14 mouse cellular contexts compared by ENCODE assay signal in the genomic region with DNA sequence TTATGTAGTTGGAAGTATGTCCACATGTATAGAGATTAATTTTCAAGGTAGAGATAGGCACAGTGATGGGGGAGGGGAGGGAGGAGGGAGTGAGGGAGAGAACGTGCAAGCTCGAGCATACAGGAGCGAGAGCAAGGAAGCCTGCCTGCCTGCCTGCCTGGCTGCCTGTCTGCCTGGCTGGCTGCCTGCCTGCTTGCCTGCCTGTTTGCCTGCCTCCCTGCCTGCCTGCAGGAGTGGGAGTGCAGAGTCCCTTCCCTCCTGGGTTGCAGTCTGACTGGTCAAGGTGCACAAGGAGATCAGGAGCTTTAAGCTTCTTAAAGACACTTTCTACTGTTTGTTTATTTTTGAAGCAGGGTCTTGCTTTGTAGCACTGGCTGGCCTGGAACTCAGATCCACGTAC. TPM values are rescaled to one million over a fixed set of nuclear protein-coding genes. Genes with fewer than 3 reads are reported as not detected.
A peak's percentile ranks its signal among the peaks of the same experiment; 100 is the strongest.
DNase-seq lines count a peak whose midpoint lies in the region; ATAC-seq and TF ChIP-seq lines count a peak whose summit lies in the region.
"Had no signal": no experiment of that assay in that cellular context is flagged by ENCODE, and none has a peak within 500 bp of the region (broad histone marks: within the 10 kb centered on the region; RNA-seq: fewer than 3 reads in every experiment).

No protein-coding gene starts in this region.

- ATAC-seq in frontal cortex, adult (ENCODE audit: low TSS enrichment): peak; percentile 30; the same call in 1 of the 2 replicates
- no peak for ATAC-seq in kidney, embryonic 14.5 days (ENCODE audit: low FRiP score, low TSS enrichment)
- no peak for ATAC-seq in inflammation-experienced regulatory T-cells, adult 6 months
- ATAC-seq: lung, postnatal 0 days had no signal

- no peak overlapping the region for H3K4me3 ChIP-seq in kidney, embryonic 14.5 days (ENCODE audit: low read length)
- no peak overlapping the region for H3K4me3 ChIP-seq in cerebellum, adult 2 months (replicated peaks; ENCODE audit: insufficient read depth, low read depth, low read length)
- H3K4me3 ChIP-seq: erythroblast, embryonic 14.5 days had no signal

- TF ChIP-seq CTCF in cerebellum, adult 2 months (IDR thresholded peaks at IDR 0.05; ENCODE audit: borderline replicate concordance, insufficient read depth, low read depth, low read length): no peak

- H3K27me3 ChIP-seq in kidney, embryonic 14.5 days (ENCODE audit: control insufficient read depth, insufficient read depth, low read length): no peaks in the 10 kb centered on the region
- H3K27me3 ChIP-seq in cerebellum, adult 2 months (ENCODE audit: control insufficient read depth, insufficient read depth, low read length): no peaks in the 10 kb centered on the region

- no peak for DNase-seq in frontal cortex, adult 2 months (ENCODE audit: extremely low spot score in 1 of 2, low spot score in 1 of 2)
- DNase-seq in kidney, adult 11 months: peak; percentile 52
- peak; percentile 77 to 84 for DNase-seq in cerebellum, adult 2 months
- DNase-seq in kidney, postnatal 14 days: peak; percentile 56
- DNase-seq in urinary bladder, postnatal 25 days (ENCODE audit: low spot score): no peak
- DNase-seq: thymus, postnatal 25 days had no signal

- TF ChIP-seq POLR2A in cerebellum, adult 2 months (IDR thresholded peaks at IDR 0.05; ENCODE audit: borderline replicate concordance, insufficient read depth, low read length): no peak

- H3K4me1 ChIP-seq in kidney, embryonic 14.5 days (ENCODE audit: control insufficient read depth, insufficient read depth, low read length): no peaks in the 10 kb centered on the region
- H3K4me1 ChIP-seq in cerebellum, adult 2 months (ENCODE audit: control insufficient read depth, insufficient read depth, low read length): peaks cover 63% of the 10 kb centered on the region

- no peak overlapping the region for H3K4me2 ChIP-seq in kidney, embryonic 14.5 days (replicated peaks; ENCODE audit: low read depth, low read length)
- H3K4me2 ChIP-seq: liver, embryonic 11.5 days had no signal

- H3K9me3 ChIP-seq in kidney, embryonic 14.5 days (ENCODE audit: control insufficient read depth, low read length): no peaks in the 10 kb centered on the region

- H3K9ac ChIP-seq in kidney, embryonic 14.5 days (ENCODE audit: low read depth, low read length): no peak overlapping the region

- H3K27ac ChIP-seq in kidney, embryonic 14.5 days (ENCODE audit: low read depth, low read length): no peak overlapping the region
- peak overlapping the region; percentile 8 for H3K27ac ChIP-seq in cerebellum, adult 2 months (ENCODE audit: insufficient read depth, low read length)
- H3K27ac ChIP-seq: stomach, postnatal 0 days had no signal

- 62% methylated on average over 4 of the region's 4 CpGs for WGBS in kidney, embryonic 14.5 days
- WGBS in cerebellum, adult 2 months: 10% methylated on average over 4 of the region's 4 CpGs

- H3K36me3 ChIP-seq in kidney, embryonic 14.5 days (ENCODE audit: control insufficient read depth, insufficient read depth, low read length): peaks cover 39% of the 10 kb centered on the region

RNA-seq across cellular contexts. Expression of gene Tex29, which starts 55.2 kb away (rescaled TPM):
- polyA plus RNA-seq in frontal cortex, adult 2 months (2012; rRNA removed): 0.84 TPM in 1 of 2 replicates, not detected in the other
- not detected in 2 replicates for polyA plus RNA-seq in kidney, embryonic 14.5 days (2014; fragmentation: Nextera tagmentation; extraction: Ambion mirVana)
- not detected in 2 replicates for polyA plus RNA-seq in cerebellum, adult 2 months (2012; rRNA removed)
- polyA plus RNA-seq in inflammation-experienced regulatory T-cells, adult 6 months (2017; shearing (Covaris generic)): not detected
- polyA plus RNA-seq: erythroblast, embryonic 14.5 days; liver, embryonic 11.5 days; spleen, adult 2 months; stomach, postnatal 0 days had no signal

RNA-seq across cellular contexts. Expression of gene Arhgef7, which starts 57.6 kb away (rescaled TPM):
- polyA plus RNA-seq in frontal cortex, adult 2 months (2012; rRNA removed): 85.1 and 92.8 TPM in 2 replicates
- 25.1 and 37.3 TPM in 2 replicates for polyA plus RNA-seq in kidney, embryonic 14.5 days (2014; fragmentation: Nextera tagmentation; extraction: Ambion mirVana)
- 134 and 151 TPM in 2 replicates for polyA plus RNA-seq in cerebellum, adult 2 months (2012; rRNA removed)
- 10 to 100 TPM; 23.6 to 35.3 (median 32.0) TPM for polyA plus RNA-seq in inflammation-experienced regulatory T-cells, adult 6 months (2017; shearing (Covaris generic))

Comparison
In these comparisons a context has a peak if more than half of its experiments do, and no peak if none do; other contexts are left out.
1. DNase-seq: peak in kidney, adult 11 months (single experiment), cerebellum, adult 2 months (2 of 2) and kidney, postnatal 14 days (single experiment); none in frontal cortex, adult 2 months (0 of 2) and urinary bladder, postnatal 25 days (single experiment).